Mouse (Mus musculus) hindbrain, embryonic 11.5 days (tissue): ENCODE data around the gene Minar1. TPM values are rescaled to one million over a fixed set of nuclear protein-coding genes. Genes with fewer than 3 reads are reported as not detected.

Experiments
- ATAC-seq: fragments of 200-750 bp; cut with Nextera tagmentation; 2 replicates; pipeline ENCODE4 v1.8.0; 2017; ENCODE audit warnings: mild to moderate bottlenecking, moderate TSS enrichment, moderate library complexity; ENCODE audit not compliant: low FRiP score
- DNase-seq: peaks from one replicate; pipeline ENCODE4 v3.0.0-alpha.2; 2015; ENCODE audit warnings: low spot score
- H3K27ac ChIP-seq: fragments of 300-500 bp; sonication (generic); 2 replicates; pipeline ENCODE4 v1.5.1; 2014; ENCODE audit warnings: mild to moderate bottlenecking, low read depth, low read length
- H3K27me3 ChIP-seq: fragments of 300-500 bp; sonication (generic); 2 replicates; pipeline ENCODE4 v1.6.1; 2014; ENCODE audit warnings: mild to moderate bottlenecking, low read length, moderate library complexity, mixed read lengths; ENCODE audit not compliant: control insufficient read depth, insufficient read depth
- H3K36me3 ChIP-seq: fragments of 300-500 bp; sonication (generic); 2 replicates; pipeline ENCODE4 v1.6.1; 2014; ENCODE audit warnings: mild to moderate bottlenecking, low read length, moderate library complexity, mixed read lengths; ENCODE audit not compliant: control insufficient read depth, insufficient read depth
- H3K4me1 ChIP-seq: fragments of 300-500 bp; sonication (generic); replicated peaks from 2 replicates; pipeline ENCODE4 v1.6.1; 2014; ENCODE audit warnings: low read length, mixed read lengths; ENCODE audit not compliant: control insufficient read depth, insufficient read depth
- H3K4me2 ChIP-seq: fragments of 300-500 bp; sonication (generic); replicated peaks from 2 replicates; pipeline ENCODE4 v1.6.1; 2014; ENCODE audit warnings: mild to moderate bottlenecking, low read depth, low read length
- H3K4me3 ChIP-seq: fragments of 300-500 bp; sonication (generic); 2 replicates; pipeline ENCODE4 v1.5.1; 2014; ENCODE audit warnings: low read depth, low read length
- H3K9ac ChIP-seq: fragments of 300-500 bp; sonication (generic); 2 replicates; pipeline ENCODE4 v1.6.1; 2014; ENCODE audit warnings: low read depth, low read length
- H3K9me3 ChIP-seq: fragments of 300-500 bp; sonication (generic); 2 replicates; pipeline ENCODE4 v1.6.1; 2016; ENCODE audit warnings: low read length; ENCODE audit not compliant: control insufficient read depth
- WGBS: fragments of 180-500 bp; shearing (Covaris S2); extraction: QIAGEN DNeasy Blood & Tissue Kit; methylation state at CpG from one replicate; pipeline ENCODE4 v1.1.7; 2014; 5-methylcytosine and 5-hydroxymethylcytosine counted together
- polyA plus RNA-seq: library from polyadenylated mRNA; unstranded; fragments of >200 nt; fragmentation: Nextera tagmentation; extraction: Ambion mirVana; gene quantifications from 2 replicates; pipeline ENCODE4 v1.2.1, GENCODE M21; 2014

Gene Minar1
- polyA plus RNA-seq, 1 experiment from 2014 or later: 0.31 TPM

- 92% methylated on average over 2 of the region's 2 CpGs for WGBS
- H3K9ac ChIP-seq: no peak overlapping the region
- no peaks in the 10 kb centered on the region for H3K9me3 ChIP-seq
- H3K27ac ChIP-seq: no peak overlapping the region
- H3K4me3 ChIP-seq: no peak overlapping the region
- no peaks in the 10 kb centered on the region for H3K4me1 ChIP-seq
- H3K27me3 ChIP-seq: peaks cover 12% of the 10 kb centered on the region; the same call in 1 of the 2 replicates
- DNase-seq (no peak), ATAC-seq (peak; percentile 31; the same call in 1 of the 2 replicates)
- H3K36me3 ChIP-seq: no peaks in the 10 kb centered on the region
- no peak overlapping the region for H3K4me2 ChIP-seq
These were observed 6.0 kb downstream of the Minar1 start for GRCm38 (mm10) chr9:89616946-89617345.

- 69% methylated on average over 4 of the region's 4 CpGs for WGBS
- DNase-seq (no peak), ATAC-seq (no peak)
- Histone ChIP-seq H3K4me1 (no peaks in the 10 kb centered on the region), H3K4me2 (no peak overlapping the region), H3K9ac (no peak overlapping the region), H3K27ac (no peak overlapping the region), H3K9me3 (no peaks in the 10 kb centered on the region), H3K36me3 (no peaks in the 10 kb centered on the region), H3K4me3 (no peak overlapping the region), H3K27me3 (no peaks in the 10 kb centered on the region)
These were observed 12.3 kb downstream of the Minar1 start for GRCm38 (mm10) chr9:89610592-89610991.

- 63% methylated on average over 7 of the region's 7 CpGs for WGBS
- no peak for DNase-seq
These were observed 15.6 kb downstream of the Minar1 start for GRCm38 (mm10) chr9:89607321-89607720.

DNA sequence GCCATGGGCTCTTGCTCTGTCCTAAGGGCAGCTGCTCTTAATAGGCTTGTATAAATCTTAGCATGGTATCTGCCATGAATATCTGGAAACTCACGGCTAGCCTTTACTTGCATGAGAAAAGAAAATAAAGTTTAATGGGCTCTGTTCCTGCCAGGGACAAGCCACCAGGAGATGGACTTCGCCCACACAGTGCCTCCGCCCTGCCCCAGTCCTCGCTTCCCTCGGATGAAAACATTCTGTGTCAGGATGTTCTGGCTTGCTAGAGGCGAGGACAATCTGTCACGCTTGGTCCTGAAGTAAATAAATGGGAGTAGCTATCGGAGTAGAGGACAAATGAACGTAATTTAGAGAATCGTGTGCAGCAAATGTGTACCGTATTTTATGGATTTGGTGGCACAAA, 16.7 kb downstream of the Minar1 start:
- DNase-seq: no peak
- 69% methylated on average over 11 of the region's 11 CpGs for WGBS
- ATAC-seq: no peak

More at GRCm38 (mm10) chr9:89607321-89607720, 15.6 kb downstream of the Minar1 start:
- Histone ChIP-seq H3K27me3 (no peaks in the 10 kb centered on the region), H3K4me3 (no peak overlapping the region), H3K9me3 (no peaks in the 10 kb centered on the region), H3K27ac (no peak overlapping the region), H3K4me1 (no peaks in the 10 kb centered on the region), H3K9ac (no peak overlapping the region), H3K4me2 (no peak overlapping the region), H3K36me3 (no peaks in the 10 kb centered on the region)
- ATAC-seq: no peak

GRCm38 (mm10) chr9:89601891-89602290, 21.0 kb downstream of the Minar1 start:
- Histone ChIP-seq H3K27ac (no peak overlapping the region), H3K4me1 (no peaks in the 10 kb centered on the region), H3K9me3 (no peaks in the 10 kb centered on the region), H3K4me3 (no peak overlapping the region), H3K36me3 (no peaks in the 10 kb centered on the region), H3K9ac (no peak overlapping the region), H3K4me2 (no peak overlapping the region), H3K27me3 (no peaks in the 10 kb centered on the region)
- WGBS: 92% methylated on average over 9 of the region's 9 CpGs
- ATAC-seq (no peak), DNase-seq (no peak)

More for the DNA sequence above, 16.7 kb downstream of the Minar1 start:
- Histone ChIP-seq H3K4me1 (no peaks in the 10 kb centered on the region), H3K9me3 (no peaks in the 10 kb centered on the region), H3K36me3 (no peaks in the 10 kb centered on the region), H3K9ac (no peak overlapping the region), H3K27me3 (no peaks in the 10 kb centered on the region), H3K4me2 (no peak overlapping the region), H3K4me3 (no peak overlapping the region), H3K27ac (no peak overlapping the region)

DNA sequence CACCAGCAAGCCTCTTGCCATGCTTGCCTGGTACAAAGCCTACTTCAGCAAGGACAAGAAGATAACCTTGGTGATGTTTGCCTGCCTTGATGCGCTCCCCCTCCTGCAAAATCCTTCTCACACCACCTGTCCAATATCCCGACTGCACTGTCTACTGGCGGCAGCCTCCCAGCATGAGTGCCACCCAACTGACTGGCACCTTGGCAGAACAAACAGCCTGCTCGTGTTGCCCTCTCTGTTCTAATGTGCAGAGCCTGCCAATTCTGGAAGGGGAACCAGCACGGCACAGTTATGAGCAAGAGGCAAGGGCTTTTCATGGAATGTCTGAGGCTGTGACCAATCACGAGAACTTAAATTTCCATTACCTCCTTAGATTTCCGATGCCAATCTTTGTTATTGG, 22.2 kb downstream of the Minar1 start:
- Histone ChIP-seq H3K36me3 (no peaks in the 10 kb centered on the region), H3K9me3 (no peaks in the 10 kb centered on the region), H3K9ac (no peak overlapping the region), H3K4me2 (no peak overlapping the region), H3K4me1 (no peaks in the 10 kb centered on the region), H3K27me3 (no peaks in the 10 kb centered on the region), H3K27ac (no peak overlapping the region), H3K4me3 (no peak overlapping the region)
- DNase-seq (no peak), ATAC-seq (no peak)
- 93% methylated on average over 7 of the region's 7 CpGs for WGBS

DNA sequence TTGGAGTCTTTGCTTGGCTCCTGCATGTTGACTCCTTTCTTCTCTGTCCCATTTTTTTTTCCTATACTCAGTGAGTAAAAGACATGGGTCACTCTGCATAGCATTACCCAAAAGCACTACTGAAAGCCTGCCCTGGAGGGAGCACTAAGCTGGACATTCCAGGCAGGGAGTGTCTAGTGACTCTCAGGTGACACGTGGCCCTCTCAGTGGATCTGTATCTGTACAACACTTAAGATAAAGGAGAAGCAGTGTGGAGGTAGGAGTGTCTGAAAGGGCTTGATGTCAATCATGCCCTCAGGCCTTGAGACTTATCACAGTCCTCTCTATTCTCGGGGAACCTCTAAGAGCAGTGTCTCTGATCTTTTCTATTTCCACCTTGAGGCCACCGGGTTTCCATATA, 25.9 kb downstream of the Minar1 start:
- Histone ChIP-seq H3K9me3 (no peaks in the 10 kb centered on the region), H3K4me2 (no peak overlapping the region), H3K27ac (no peak overlapping the region), H3K9ac (no peak overlapping the region), H3K27me3 (no peaks in the 10 kb centered on the region), H3K36me3 (no peaks in the 10 kb centered on the region), H3K4me3 (no peak overlapping the region), H3K4me1 (no peaks in the 10 kb centered on the region)
- WGBS: 86% methylated on average over 3 of the region's 3 CpGs
- ATAC-seq: no peak
- no peak for DNase-seq

DNA sequence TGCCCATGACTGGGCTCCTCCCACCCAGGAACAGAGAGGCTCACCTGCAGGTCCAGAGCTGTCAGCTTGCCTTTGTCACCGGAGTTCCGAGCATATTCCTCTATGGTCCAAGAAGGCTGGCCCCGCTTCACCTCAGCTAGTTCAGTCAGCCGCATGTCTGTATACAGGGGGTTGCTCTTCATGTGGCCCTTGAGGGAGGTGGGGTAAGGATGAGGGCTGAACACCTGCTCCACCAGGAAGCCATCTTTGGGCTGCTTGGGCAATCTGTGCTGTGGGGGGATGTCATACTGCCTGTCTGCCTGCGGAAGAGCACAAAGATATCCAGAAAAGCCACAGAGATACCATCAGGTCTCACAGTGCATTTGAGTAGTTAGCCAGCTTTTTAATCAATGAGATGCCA, 26.5 kb downstream of the Minar1 start:
- no peaks in the 10 kb centered on the region for H3K27me3 ChIP-seq
- H3K9ac ChIP-seq: no peak overlapping the region
- no peak for DNase-seq
- no peaks in the 10 kb centered on the region for H3K9me3 ChIP-seq
- H3K36me3 ChIP-seq: no peaks in the 10 kb centered on the region
- no peak for ATAC-seq
- H3K27ac ChIP-seq: no peak overlapping the region
- H3K4me1 ChIP-seq: no peaks in the 10 kb centered on the region
- WGBS: 91% methylated on average over 5 of the region's 5 CpGs
- no peak overlapping the region for H3K4me2 ChIP-seq
- H3K4me3 ChIP-seq: no peak overlapping the region

DNA sequence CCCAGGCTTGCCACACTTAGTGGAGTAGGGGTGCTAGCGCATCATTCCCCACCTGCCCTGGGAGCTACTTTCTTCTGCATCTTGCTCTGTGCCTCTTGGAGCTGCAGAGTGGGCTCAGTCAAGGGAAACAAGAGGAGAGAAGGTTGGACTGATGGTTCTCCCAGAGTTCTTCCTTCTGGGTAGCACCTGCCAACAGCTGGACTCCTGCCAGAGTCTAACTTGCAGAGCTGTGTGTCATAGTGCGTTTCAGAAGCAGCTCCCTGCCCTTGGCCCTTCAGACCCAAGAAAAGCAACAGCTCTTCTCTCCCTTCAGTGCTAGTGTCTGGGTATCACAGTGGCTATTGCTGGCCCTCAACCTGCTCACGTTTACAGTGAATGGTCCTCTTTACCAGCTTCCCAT, 30.5 kb downstream of the Minar1 start:
- H3K4me1 ChIP-seq: no peaks in the 10 kb centered on the region
- 88% methylated on average over 3 of the region's 3 CpGs for WGBS
- no peak overlapping the region for H3K27ac ChIP-seq
- no peaks in the 10 kb centered on the region for H3K9me3 ChIP-seq
- DNase-seq (no peak), ATAC-seq (no peak)
- no peaks in the 10 kb centered on the region for H3K27me3 ChIP-seq
- no peak overlapping the region for H3K4me3 ChIP-seq
- no peak overlapping the region for H3K9ac ChIP-seq
- no peak overlapping the region for H3K4me2 ChIP-seq
- no peaks in the 10 kb centered on the region for H3K36me3 ChIP-seq
